Mouse (Mus musculus): ENCODE results near the gene Gm20503. TPM values are rescaled to one million over a fixed set of nuclear protein-coding genes. Genes with fewer than 3 reads are reported as not detected.

Gm20503 gene
- total RNA-seq (2022) = 1 to 10 TPM in 1 of 4 experiments, under 1 TPM in 2, not detected in 1; 0.70 to 2.3 (median 0.80) TPM

DNA sequence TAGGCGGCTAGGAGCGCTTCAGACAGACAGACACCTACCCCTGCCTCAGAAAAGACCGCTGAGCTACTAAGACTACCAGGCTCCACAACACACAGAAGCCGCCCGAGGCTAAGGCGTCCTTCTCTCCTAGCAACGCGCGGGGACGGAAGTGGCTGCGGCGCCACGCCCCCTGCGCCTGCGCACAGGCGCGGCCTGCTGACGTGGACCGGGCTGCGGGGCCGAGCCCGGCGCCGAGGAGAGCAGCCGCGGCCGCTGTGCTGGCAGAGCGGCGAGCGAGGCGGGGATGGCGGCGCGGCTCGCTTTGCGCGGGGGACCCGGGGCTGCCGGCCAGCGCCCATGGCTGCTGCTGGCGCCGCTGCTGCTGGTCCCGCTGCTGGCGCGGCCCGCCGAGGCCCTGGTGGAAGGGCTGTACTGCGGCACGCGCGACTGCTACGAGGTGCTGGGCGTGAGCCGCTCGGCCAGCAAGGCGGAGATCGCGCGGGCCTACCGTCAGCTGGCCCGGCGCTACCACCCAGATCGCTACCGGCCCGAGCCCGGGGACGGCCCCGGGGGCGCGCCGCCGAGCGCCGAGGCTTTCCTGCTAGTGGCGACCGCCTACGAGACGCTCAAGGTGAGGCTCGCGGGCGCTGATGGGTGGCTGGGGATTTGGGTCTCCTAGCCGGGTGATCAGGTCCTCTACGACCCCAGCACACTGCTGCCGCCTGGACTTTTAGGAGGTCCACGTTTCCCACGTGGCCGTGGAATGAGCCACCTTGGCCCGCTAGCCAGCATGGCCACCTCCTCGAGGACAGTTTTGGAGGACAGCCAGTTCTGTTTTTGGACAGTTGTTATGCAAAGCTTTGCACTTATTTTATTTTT lies at the start of gene Gm20503:
Gene Gm20503, plus strand, starts transcription at position 263 of the 858 bp plus-strand sequence.
- peak; percentile 71 to 88 for DNase-seq (ENCODE audit: low spot score in 2 of 2)

GRCm38 (mm10) chr4:58961719-58962118 lies 41.3 kb upstream of the Gm20503 start:
- DNase-seq (ENCODE audit: low spot score in 2 of 2) = no peak

DNA sequence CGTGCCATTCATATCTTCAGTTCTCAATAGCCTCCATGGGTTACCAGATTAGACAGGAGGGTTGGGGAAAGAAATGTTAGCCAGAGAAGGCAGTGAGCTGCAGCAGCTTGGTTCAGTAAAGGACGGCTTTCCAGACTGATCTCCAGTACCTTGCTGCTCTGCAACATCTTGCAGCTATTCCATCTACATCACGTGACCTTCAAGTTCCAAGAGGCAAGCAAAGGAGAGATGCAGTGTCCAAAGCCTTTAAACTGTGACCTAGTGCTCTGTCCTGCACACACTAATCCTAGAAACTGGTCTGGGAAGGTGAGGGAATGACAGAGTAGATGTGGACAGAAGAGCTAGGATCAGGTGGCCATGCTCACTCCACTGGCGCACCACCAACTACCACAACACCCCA lies 39.7 kb upstream of the Gm20503 start:
- DNase-seq (ENCODE audit: low spot score in 2 of 2) = no peak

- DNase-seq (ENCODE audit: low spot score in 2 of 2) = no peak
Observed at GRCm38 (mm10) chr4:58965136-58965535, 37.9 kb upstream of the Gm20503 start.

- no peak for DNase-seq (ENCODE audit: low spot score in 2 of 2)
Observed at GRCm38 (mm10) chr4:58970678-58971077, 32.3 kb upstream of the Gm20503 start.

GRCm38 (mm10) chr4:58975711-58976110 lies 27.3 kb upstream of the Gm20503 start:
- DNase-seq (ENCODE audit: low spot score in 2 of 2) = no peak

DNA sequence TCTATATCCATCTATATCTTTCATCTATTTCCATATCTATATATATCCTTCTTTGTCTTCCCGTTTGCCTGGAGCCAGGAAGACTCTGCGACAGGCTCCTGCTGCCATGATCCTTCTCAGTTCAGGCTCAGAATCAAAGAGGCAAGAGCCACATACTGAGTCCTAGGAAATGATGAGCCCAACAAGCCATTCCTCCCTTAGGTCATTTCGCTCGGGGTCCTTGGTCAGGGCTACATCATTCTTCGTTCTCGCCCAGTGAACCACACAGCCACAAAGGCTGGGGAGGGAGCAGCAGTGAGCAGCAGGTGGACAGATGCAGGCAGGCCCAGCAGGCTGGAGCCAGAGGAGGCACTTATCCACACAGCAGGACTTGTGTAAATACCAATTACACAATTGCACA lies 21.6 kb upstream of the Gm20503 start:
- no peak for DNase-seq (ENCODE audit: low spot score in 2 of 2)

DNA sequence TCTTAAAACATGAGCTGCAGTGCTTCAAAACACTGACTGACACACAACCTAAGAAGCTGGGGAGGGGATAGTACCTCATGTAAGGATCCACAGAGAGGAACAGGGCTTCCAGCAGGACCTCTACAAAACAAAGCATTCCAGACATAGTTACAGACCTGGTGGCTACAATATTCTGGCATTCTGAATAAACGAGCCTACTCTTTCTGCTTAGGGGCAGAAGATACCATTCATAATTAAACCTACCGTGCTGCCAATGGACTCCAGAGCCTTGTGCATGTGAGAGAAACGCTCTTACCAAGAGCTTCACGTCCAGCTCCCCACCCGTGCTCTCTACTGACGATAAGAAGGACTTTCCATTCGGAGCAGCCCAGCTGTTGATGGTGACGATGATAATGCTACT lies 20.2 kb upstream of the Gm20503 start:
- DNase-seq (ENCODE audit: low spot score in 2 of 2) = no peak

GRCm38 (mm10) chr4:58985157-58985648 lies 17.8 kb upstream of the Gm20503 start:
- peak in 1 of 2 experiments; percentile 71 for DNase-seq (ENCODE audit: low spot score in 2 of 2)

DNA sequence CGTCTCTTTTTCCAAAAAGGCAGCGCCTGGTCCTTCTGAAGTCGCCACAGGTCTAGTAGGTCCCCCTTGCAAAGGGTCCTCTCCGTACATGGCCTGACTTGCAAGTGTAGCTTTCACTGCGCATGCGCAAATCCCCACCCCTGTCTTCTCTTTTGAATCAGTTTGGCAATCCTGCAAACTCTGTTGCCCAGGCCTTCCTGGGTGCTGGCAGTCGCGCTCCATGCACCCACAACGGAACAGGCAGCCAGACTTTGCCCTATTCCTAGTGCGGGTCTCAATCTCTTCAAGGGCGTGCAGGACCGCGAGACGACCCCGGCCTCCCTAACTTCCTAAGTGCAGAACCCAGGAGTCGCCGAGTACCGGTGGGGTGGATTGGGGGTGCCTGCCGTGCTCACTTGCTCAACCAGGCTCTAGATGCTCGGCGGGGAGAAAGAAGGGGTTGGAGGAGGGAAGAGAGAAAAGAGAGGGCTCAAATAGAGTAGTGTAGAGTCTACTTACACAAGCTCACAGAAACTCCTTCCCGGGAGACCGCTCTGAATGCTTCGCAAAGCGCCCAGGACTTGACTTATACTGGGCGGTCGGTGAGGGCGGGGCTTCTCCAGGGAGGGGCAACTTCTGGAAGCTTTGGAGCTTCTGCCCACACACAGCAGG lies 16.3 kb upstream of the Gm20503 start, which contains the start of gene Ptgr1:
Gene Ptgr1, minus strand, starts transcription at position 580 of the 651 bp plus-strand sequence.
- DNase-seq (ENCODE audit: low spot score in 2 of 2) = peak; percentile 66 to 70

GRCm38 (mm10) chr4:58989303-58989898 lies 13.6 kb upstream of the Gm20503 start:
- no peak for DNase-seq (ENCODE audit: low spot score in 2 of 2)

GRCm38 (mm10) chr4:58990609-58991434 lies 12.2 kb upstream of the Gm20503 start:
- DNase-seq (ENCODE audit: low spot score in 2 of 2) = no peak

- DNase-seq (ENCODE audit: low spot score in 2 of 2) = no peak
Observed at GRCm38 (mm10) chr4:58992195-58992594, 10.8 kb upstream of the Gm20503 start.

GRCm38 (mm10) chr4:58994762-58995161 lies 8.2 kb upstream of the Gm20503 start, which contains the start of gene Dnajc25:
Gene Dnajc25 (plus strand): TSS chr4:58995062.
- DNase-seq (ENCODE audit: low spot score in 2 of 2) = no peak

GRCm38 (mm10) chr4:58995251-58995693 lies 7.7 kb upstream of the Gm20503 start:
- DNase-seq (ENCODE audit: low spot score in 2 of 2) = no peak

DNA sequence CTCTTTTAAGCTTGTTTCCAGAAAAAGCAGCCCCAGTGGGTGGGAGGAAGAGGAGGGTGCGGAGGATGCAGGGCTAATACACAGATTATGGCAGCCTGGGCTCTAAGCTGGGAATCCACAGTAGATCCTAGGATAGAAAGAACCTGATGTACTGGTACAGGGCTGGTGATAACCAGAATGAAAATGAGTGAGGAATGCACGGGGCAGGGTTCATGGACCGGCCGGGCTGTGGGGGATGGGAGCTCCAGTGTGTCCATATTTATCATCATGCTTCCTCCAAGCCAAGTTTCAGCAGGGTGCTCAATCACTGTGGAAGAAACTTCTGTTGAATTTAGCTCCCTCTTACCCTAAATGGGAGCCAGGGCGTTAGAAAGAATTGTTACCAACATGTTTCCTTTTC lies 5.9 kb upstream of the Gm20503 start:
- DNase-seq (ENCODE audit: low spot score in 2 of 2) = no peak

DNA sequence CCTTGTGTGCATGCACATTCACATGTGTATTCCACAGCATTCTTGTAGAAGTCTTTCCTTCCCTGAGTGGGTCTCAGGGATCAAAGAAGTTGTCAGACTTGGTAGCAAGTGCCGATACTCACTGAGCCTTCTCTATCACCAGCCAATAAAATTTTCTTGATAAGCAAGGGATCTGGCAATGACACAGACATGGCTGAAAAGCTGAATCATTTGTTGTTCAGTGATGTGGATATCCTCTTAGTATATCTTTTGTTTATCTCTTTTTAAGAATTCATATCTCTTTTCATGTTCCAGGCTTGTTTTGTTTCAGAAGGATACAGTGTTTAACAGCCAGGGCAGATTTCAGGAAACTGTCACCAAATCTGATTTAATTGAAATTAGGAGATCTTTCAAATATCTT lies 4.3 kb upstream of the Gm20503 start:
- no peak for DNase-seq (ENCODE audit: low spot score in 2 of 2)

DNA sequence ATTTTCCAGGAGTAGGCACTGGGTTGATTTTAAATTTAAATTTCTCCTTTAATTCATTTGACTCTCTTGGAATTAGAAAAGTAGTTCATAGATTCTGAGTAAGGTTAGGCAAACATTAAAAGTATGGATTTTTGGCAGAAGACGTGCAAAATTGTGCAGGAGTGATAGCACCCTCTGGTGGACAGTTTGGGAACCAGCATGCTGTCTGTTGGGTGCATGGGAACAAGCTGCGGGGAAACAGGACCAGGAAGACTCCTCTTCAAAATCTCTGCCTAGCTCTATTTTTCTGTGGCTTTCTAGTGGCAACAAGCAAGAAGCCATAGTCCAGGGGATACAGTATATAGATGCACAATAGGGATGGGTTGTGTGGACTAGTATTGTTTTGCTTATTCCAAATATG lies 3.3 kb upstream of the Gm20503 start:
- DNase-seq (ENCODE audit: low spot score in 2 of 2) = peak; percentile 20 to 67

GRCm38 (mm10) chr4:59000614-59001013 lies 2.4 kb upstream of the Gm20503 start:
- DNase-seq (ENCODE audit: low spot score in 2 of 2) = no peak

DNA sequence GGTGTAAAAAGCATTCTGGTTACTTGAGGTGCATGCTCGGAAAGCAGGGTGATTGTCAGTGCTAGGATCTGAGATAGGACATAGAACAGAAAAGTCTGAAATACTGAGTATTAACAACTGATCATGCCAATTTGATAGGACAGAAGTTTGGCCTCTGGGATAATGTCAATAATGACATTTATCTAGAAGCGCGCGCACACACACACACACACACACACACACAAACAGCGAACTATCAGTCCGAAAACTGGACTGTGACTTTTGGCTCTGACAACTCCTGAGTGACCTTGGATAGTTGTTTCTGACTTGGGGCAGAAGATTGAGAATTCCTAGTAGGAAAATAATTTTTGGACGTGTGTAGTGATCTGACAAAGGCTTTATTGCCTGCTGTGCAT lies 793 bp downstream of the Gm20503 start:
- no peak for DNase-seq (ENCODE audit: low spot score in 2 of 2)

- DNase-seq (ENCODE audit: low spot score in 2 of 2) = no peak
Observed at GRCm38 (mm10) chr4:59006211-59006610, 3.2 kb downstream of the Gm20503 start.

Measured in left cerebral cortex, adult 8-10 months (tissue).